Mouse (Mus musculus): ENCODE data around the gene Mrm1. TPM values are rescaled to one million over a fixed set of nuclear protein-coding genes. Genes with fewer than 3 reads are reported as not detected.

The Mrm1 gene
- polyA plus RNA-seq, 1 experiment from 2014 or later, result 14.9 TPM

Other genes with a start within 250 kb of the Mrm1 start
- gene Dhrs11, start 9.5 kb upstream of the Mrm1 start, polyA plus RNA-seq (2016; fragmentation: Nextera tagmentation; extraction: Ambion mirVana), result 13.4 and 16.9 TPM in 2 replicates
- 52.3 and 52.4 TPM in 2 replicates for gene Ggnbp2, start 51.3 kb upstream of the Mrm1 start, polyA plus RNA-seq (2016; fragmentation: Nextera tagmentation; extraction: Ambion mirVana)
- 11.0 and 12.3 TPM in 2 replicates for gene Myo19, start 60.6 kb upstream of the Mrm1 start, polyA plus RNA-seq (2016; fragmentation: Nextera tagmentation; extraction: Ambion mirVana)
- 3.1 and 3.5 TPM in 2 replicates for gene Pigw, start 60.8 kb upstream of the Mrm1 start, polyA plus RNA-seq (2016; fragmentation: Nextera tagmentation; extraction: Ambion mirVana)
- gene Znhit3, start 96.9 kb upstream of the Mrm1 start, polyA plus RNA-seq (2016; fragmentation: Nextera tagmentation; extraction: Ambion mirVana), result 97.6 and 99.8 TPM in 2 replicates
- 3.7 and 3.8 TPM in 2 replicates for gene Car4, start 138.3 kb upstream of the Mrm1 start, polyA plus RNA-seq (2016; fragmentation: Nextera tagmentation; extraction: Ambion mirVana)

Measured in forebrain, embryonic 10.5 days (tissue).